Mouse (Mus musculus) hindbrain, embryonic 16.5 days (tissue): ENCODE results near the gene Zfp553. TPM values are rescaled to one million over a fixed set of nuclear protein-coding genes. Genes with fewer than 3 reads are reported as not detected.

Experiments
- polyA plus RNA-seq: library from polyadenylated mRNA; unstranded; fragments of >200 nt; fragmentation: Nextera tagmentation; extraction: Ambion mirVana; gene quantifications from 2 replicates; pipeline ENCODE4 v1.2.1, GENCODE M21; 2015

The Zfp553 gene
- polyA plus RNA-seq, 1 experiment from 2014 or later = 42.7 TPM

Other genes with a start within 250 kb of the Zfp553 start
- 3.9 and 4.8 TPM in 2 replicates for gene Mvp, start 218.4 kb upstream of the Zfp553 start, polyA plus RNA-seq
- gene Pagr1b, start 216.6 kb upstream of the Zfp553 start, polyA plus RNA-seq = 0.31 TPM in 1 of 2 replicates, not detected in the other
- 26.9 and 55.8 TPM in 2 replicates for gene Pagr1a, start 215.7 kb upstream of the Zfp553 start, polyA plus RNA-seq
- gene Gm42742, start 212.0 kb upstream of the Zfp553 start, polyA plus RNA-seq = 47.5 and 81.5 TPM in 2 replicates
- 71.4 and 84.6 TPM in 2 replicates for gene Prrt2, start 211.8 kb upstream of the Zfp553 start, polyA plus RNA-seq
- gene Maz, start 206.0 kb upstream of the Zfp553 start, polyA plus RNA-seq = 53.9 and 55.0 TPM in 2 replicates
- 22.2 and 29.8 TPM in 2 replicates for gene Kif22, start 190.6 kb upstream of the Zfp553 start, polyA plus RNA-seq
- not detected in 2 replicates for gene Zg16, start 145.7 kb upstream of the Zfp553 start, polyA plus RNA-seq
- 2.2 and 2.4 TPM in 2 replicates for gene AI467606, start 141.7 kb upstream of the Zfp553 start, polyA plus RNA-seq
- 1.1 TPM in 2 replicates for gene Qprt, start 110.8 kb upstream of the Zfp553 start, polyA plus RNA-seq
- 0.07 TPM in 1 of 2 replicates, not detected in the other for gene Spn, start 95.2 kb upstream of the Zfp553 start, polyA plus RNA-seq
- 70.4 and 72.7 TPM in 2 replicates for gene Cd2bp2, start 37.0 kb upstream of the Zfp553 start, polyA plus RNA-seq
- gene Tbc1d10b, start 24.6 kb upstream of the Zfp553 start, polyA plus RNA-seq = 27.0 and 29.1 TPM in 2 replicates
- 3.5 and 47.0 TPM in 2 replicates for gene Mylpf, start 24.2 kb upstream of the Zfp553 start, polyA plus RNA-seq
- 12.1 and 12.3 TPM in 2 replicates for gene Sept1, start 69 bp downstream of the Zfp553 start, polyA plus RNA-seq
- gene Zfp771, start 11.2 kb downstream of the Zfp553 start, polyA plus RNA-seq = 76.8 and 82.6 TPM in 2 replicates
- 118 and 122 TPM in 2 replicates for gene Dctpp1, start 27.6 kb downstream of the Zfp553 start, polyA plus RNA-seq
- gene Sephs2, start 41.0 kb downstream of the Zfp553 start, polyA plus RNA-seq = 54.2 and 58.9 TPM in 2 replicates
- 0.26 and 0.44 TPM in 2 replicates for gene Itgal, start 63.2 kb downstream of the Zfp553 start, polyA plus RNA-seq
- 16.3 and 17.4 TPM in 2 replicates for gene Zfp768, start 112.5 kb downstream of the Zfp553 start, polyA plus RNA-seq
- 8.7 and 9.3 TPM in 2 replicates for gene Zfp747, start 143.0 kb downstream of the Zfp553 start, polyA plus RNA-seq
- gene 9130019O22Rik, start 154.1 kb downstream of the Zfp553 start, polyA plus RNA-seq = 3.9 and 4.5 TPM in 2 replicates
- 4.6 and 5.4 TPM in 2 replicates for gene E430018J23Rik, start 160.6 kb downstream of the Zfp553 start, polyA plus RNA-seq
- gene Zfp764, start 173.8 kb downstream of the Zfp553 start, polyA plus RNA-seq = 4.0 and 4.1 TPM in 2 replicates
- gene Zfp688, start 189.0 kb downstream of the Zfp553 start, polyA plus RNA-seq = 27.4 and 29.1 TPM in 2 replicates
- 13.2 and 15.9 TPM in 2 replicates for gene Zfp689, start 216.1 kb downstream of the Zfp553 start, polyA plus RNA-seq
- gene Prr14, start 226.6 kb downstream of the Zfp553 start, polyA plus RNA-seq = 29.0 and 35.2 TPM in 2 replicates
- gene Fbrs, start 246.1 kb downstream of the Zfp553 start, polyA plus RNA-seq = 10.2 and 12.6 TPM in 2 replicates